Mouse (Mus musculus): ENCODE measurements at regions not wholly inside any gene's neighbourhood (a gene's known extent, or its start where the extent isn't known, plus 50 kb on each side); places are given as distances from the start of the nearest gene placed in this dataset.
A peak's percentile ranks its signal among the peaks of the same experiment; 100 is the strongest.
"Not testable (repeated sequence)": the region's sequence is repeated elsewhere in the genome, so short reads cannot be mapped to it uniquely, and the experiment has no call there.

DNA sequence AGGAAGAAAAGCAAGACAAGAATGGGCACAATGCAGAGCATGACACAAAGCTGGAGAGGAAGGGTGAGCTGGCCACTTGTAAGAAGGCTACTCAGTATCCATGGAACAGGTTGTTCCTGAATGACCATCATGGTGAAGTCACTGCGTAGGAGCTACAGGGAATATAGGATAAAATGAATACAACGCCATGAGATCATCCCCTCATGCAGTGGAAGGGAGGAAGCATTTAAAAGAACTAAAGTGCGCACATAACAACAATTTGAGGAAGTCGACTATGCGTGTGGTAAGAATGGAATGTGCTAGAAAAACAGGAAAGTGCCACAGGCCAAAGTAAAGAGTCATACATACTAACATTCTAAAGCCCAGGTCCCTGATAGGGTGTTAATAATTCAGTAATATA, 246.4 kb upstream of the Klf6 start:
- no peak for DNase-seq

- DNase-seq: no peak
These were observed 246.0 kb upstream of the Klf6 start for GRCm38 (mm10) chr13:5615327-5615726.

- DNase-seq: no peak
These were observed 233.2 kb upstream of the Klf6 start for GRCm38 (mm10) chr13:5628124-5628523.

- no peak for DNase-seq
These were observed 226.3 kb upstream of the Klf6 start for GRCm38 (mm10) chr13:5634960-5635359.

GRCm38 (mm10) chr13:5641743-5642510, 219.4 kb upstream of the Klf6 start:
- DNase-seq: no peak

GRCm38 (mm10) chr13:5648276-5648675, 213.0 kb upstream of the Klf6 start:
- DNase-seq: no peak

DNA sequence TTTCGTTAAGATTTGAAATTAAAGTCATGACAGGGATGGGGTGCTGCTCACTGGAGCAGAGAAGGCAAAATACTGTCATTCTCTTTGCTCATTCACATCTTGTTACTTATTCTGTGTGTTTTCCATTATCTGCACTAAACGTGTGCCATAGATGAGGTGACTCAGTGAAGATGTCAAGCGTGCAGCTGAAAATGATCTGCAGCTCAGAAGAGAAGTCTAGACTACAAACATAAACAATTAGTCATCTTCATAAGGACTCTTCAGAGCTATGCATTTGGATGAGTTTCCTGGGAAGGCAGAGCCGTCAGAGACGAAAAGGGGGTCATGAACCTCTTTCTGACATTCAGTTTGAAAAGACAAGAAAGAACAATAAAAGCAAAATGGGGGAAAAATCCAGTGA, 203.7 kb upstream of the Klf6 start:
- DNase-seq: no peak

- no peak for DNase-seq
These were observed 194.9 kb upstream of the Klf6 start for GRCm38 (mm10) chr13:5666235-5667007.

DNA sequence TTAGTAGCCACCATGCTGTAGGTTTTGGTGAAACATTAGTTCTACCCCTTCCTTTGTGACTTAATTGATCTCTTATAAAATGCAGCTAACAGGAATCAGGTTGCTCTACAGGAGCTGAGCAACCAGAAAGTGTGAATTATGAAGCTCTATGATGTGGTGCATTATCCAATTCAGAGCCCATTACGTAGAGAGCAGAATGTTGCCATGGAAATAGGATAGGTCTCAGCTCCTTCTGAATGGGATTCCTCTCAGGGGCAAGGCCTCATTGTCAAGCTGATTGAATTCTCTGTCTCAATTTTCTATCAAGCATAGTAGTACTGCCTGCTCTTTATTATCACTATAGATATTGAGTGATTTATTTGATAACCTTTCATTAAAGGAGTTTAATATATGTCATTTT, 185.6 kb upstream of the Klf6 start:
- no peak for DNase-seq

- DNase-seq: no peak
These were observed 171.2 kb upstream of the Klf6 start for GRCm38 (mm10) chr13:5690124-5690523.

GRCm38 (mm10) chr13:5690680-5691079, 170.6 kb upstream of the Klf6 start:
- DNase-seq: not testable (repeated sequence)

DNA sequence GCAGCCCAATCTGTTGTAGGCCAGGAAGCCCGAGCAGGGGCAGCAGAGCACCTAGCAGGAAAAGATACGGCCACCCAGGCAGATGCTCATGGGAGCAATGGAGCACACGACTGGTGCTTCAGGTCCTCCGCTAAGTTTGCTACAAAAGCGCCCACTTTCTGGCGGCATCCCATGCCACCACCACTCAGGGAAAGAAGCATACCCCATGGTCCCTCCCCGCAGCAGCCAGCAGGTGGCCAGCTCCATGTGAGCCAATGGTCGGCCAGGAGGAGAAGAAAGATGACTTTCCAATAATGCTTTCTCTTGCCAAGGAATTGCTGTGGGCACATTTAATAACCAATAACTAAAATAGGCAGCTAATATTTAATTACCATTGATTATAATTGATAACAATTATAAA, 166.7 kb upstream of the Klf6 start:
- DNase-seq: no peak

DNA sequence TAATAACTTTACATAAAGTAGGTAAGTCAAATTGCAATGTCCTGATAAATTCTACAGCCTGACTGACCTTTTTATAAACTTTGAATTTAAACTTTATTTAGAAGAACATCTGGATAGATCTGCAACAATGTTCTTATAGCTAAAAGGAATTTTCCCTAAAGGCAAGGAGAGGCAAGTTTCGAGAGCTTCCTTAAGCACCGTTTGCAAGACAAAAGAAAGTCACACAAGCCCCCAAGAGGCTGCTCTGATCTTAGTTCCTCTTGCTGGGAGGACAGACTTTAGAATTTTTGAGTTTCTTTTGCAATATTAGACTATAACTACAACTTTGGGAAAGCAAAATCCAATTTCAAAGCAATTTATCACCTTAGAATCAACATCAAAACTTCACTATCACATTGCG, 165.7 kb upstream of the Klf6 start:
- not testable (repeated sequence) for DNase-seq

- no peak for DNase-seq
These were observed 164.9 kb upstream of the Klf6 start for GRCm38 (mm10) chr13:5696377-5696776.

- not testable (repeated sequence) for DNase-seq
These were observed 164.0 kb upstream of the Klf6 start for GRCm38 (mm10) chr13:5697329-5697728.

GRCm38 (mm10) chr13:5702071-5702470, 159.2 kb upstream of the Klf6 start:
- no peak for DNase-seq

DNA sequence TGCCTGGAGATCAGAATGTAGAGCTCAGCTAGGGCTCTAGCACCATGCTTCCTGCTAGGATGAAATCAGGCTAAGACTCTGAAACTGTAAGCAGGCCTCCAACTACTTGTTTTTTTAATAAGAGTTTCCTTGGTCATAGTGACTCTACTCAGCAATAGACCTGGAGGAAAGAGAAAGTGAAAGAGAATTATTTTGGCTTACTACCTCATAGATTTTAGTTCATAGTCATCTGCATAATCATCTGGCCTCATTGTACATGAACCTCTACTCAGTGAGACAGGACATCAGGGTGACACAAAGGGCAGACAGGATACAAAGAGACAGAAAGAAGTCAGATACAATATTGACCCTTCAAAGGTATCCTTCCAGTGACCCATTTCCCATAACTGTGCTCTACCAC, 156.3 kb upstream of the Klf6 start:
- no peak for DNase-seq

GRCm38 (mm10) chr13:5711646-5712045, 149.6 kb upstream of the Klf6 start:
- no peak for DNase-seq

DNA sequence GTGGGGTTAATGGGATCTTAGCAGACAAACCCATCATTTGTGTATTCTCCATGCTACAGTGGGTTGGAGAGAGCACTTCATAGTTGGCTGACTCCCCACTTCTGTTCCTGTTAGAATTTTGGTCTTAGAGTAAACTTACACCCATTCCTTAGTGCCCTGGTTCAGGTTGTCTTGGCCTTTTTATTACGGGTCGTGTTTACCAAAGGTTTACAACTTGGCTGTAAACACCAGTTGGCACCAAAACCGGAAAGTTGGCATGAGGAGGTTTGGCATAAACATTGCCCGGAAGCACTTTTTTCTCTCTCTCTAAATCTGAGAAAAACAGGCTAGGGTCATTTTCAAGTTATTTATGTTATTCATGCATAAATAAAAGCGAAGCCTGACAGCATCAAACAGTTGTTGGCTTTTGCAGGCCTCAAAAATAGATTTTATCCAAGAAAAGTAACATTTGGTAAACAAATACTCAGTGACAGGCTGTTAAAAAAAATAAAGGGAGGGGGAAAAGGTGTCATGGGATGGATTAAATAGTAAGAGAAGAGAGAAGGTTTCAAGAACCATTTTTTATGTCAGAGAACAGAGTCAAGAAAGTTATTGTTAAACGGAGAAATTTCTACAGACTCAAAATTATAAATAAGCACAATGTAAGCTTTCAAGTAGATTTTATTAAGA, 148.0 kb upstream of the Klf6 start:
- DNase-seq: peak; percentile 65

GRCm38 (mm10) chr13:5714191-5714591, 147.1 kb upstream of the Klf6 start:
- DNase-seq: peak; percentile 48

DNA sequence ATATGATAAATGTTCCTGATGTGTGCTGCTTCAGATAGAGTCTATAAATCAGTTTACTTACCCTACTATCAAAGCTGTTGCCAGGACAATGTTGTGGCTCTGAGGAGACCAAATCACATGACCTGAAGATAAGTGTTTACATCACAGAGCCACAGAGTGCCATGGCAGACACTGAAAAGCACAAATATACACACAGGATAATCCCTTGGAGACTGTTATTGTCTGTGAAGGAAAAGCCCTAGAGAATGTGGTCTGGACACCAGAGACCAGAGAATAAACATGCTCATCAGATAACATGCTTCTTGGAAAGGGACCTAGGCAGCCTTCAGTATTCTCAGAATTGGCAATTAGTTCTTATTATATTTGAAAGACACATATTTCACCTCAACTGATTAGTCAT, 146.5 kb upstream of the Klf6 start:
- no peak for DNase-seq

GRCm38 (mm10) chr13:5716749-5717148, 144.5 kb upstream of the Klf6 start:
- no peak for DNase-seq

GRCm38 (mm10) chr13:5723319-5723718, 138.0 kb upstream of the Klf6 start:
- no peak for DNase-seq

All from adrenal gland, postnatal 10 days (tissue).